Mouse (Mus musculus): ENCODE measurements around the gene Csnk1g2. TPM values are rescaled to one million over a fixed set of nuclear protein-coding genes. Genes with fewer than 3 reads are reported as not detected.

Gene Csnk1g2
- polyA plus RNA-seq, 1 experiment from 2014 or later, result 65.0 TPM

DNA sequence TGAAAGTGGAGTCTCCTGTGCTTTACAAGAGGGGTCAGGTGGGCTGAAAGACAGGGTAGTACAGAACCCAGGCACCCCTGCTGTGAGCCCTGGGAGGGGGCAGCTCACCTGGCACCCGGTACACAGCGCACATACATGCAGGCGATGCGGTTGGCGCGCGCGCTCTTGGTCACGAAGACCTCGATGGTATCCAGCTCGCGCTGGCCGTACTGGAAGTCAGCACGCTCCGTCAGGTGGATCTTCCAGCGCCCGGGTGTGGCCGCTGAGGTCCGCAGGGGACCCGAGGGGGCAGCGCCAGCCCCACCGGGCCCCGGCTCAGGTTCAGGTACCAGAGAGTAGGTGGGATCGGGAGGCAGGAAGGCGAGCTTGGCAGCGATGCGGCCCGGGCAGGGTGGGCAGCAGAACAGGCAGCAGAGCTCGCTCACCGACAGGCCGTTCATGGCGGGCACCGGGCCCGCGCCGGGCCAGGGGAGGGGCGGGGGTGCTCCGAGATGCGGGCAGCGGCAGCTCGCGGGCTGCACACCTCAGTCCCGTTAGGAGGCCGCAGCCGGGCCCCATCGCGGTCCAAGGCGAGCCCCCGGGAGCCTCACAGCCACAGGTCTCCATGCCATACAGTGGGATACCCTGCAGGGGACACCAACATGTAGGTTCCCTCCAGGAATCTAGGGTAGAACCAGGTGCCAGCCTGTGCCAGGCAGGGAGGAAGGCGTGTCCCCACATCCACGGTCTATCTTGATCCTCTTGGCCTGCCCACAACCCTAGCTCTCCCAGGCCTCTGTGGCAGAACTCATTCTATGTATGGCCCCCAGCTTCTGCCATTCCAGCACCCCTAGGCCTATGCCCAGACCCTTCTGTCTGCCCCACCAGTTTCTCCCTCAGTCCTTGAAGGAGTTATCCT is 36.0 kb upstream of the Csnk1g2 start:
- WGBS, result 88% methylated on average over 50 of the region's 51 CpGs
- Histone ChIP-seq H3K4me3 (ENCODE audit: control insufficient read depth in 1 of 2, insufficient read depth in 1 of 2, low read depth in 1 of 2, low read length in 2 of 2) (0 out of 4 replicates have a peak overlapping the region, but pooled peaks have one; percentile 0 to 10), H3K4me1 (ENCODE audit: control insufficient read depth in 2 of 2, insufficient read depth in 2 of 2, low read length in 2 of 2) (peaks cover 14 to 32% of the 10 kb centered on the region in 2 experiments), H3K27ac (replicated peaks in 1 of 2; ENCODE audit: control insufficient read depth in 1 of 2, insufficient read depth in 1 of 2, low read depth in 2 of 2, low read length in 2 of 2) (peak overlapping the region; percentile 75 to 83), H3K9ac (ENCODE audit: low read length) (peak overlapping the region; percentile 50; the same call in 1 of the 2 replicates), H3K36me3 (ENCODE audit: control insufficient read depth, insufficient read depth, low read length) (peaks cover 39% of the 10 kb centered on the region), H3K27me3 (ENCODE audit: control insufficient read depth, insufficient read depth, low read length) (no peaks in the 10 kb centered on the region), H3K4me2 (ENCODE audit: low read length) (peak overlapping the region; percentile 44), H3K9me3 (ENCODE audit: control insufficient read depth, low read length) (no peaks in the 10 kb centered on the region)
- ATAC-seq (ENCODE audit: insufficient number of reproducible peaks, insufficient read depth, low FRiP score, low read depth), result no peak

DNA sequence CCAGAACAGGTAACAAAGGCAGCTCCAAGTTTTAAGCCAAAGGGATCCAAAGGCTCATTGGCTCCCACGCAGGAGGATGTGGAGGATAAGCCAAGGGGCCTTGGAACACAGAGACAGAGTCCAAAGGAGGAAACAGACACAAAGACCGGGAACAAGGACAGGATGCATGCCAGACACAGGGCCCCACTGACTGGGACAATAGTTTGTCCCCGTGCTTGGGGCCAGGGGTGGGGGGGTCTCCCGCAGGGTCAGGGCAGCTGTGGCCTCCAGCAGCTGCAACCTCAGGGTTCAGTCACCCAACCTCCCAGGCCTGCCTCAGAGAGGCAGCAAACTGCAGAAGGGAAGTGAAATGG is 35.4 kb upstream of the Csnk1g2 start:
- H3K9me3 ChIP-seq (ENCODE audit: control insufficient read depth, low read length), result no peaks in the 10 kb centered on the region
- no peaks in the 10 kb centered on the region for H3K27me3 ChIP-seq (ENCODE audit: control insufficient read depth, insufficient read depth, low read length)
- 43% methylated on average over 2 of the region's 4 CpGs for whole genome bisulfite sequencing
- H3K4me3 ChIP-seq (ENCODE audit: control insufficient read depth in 1 of 2, insufficient read depth in 1 of 2, low read depth in 1 of 2, low read length in 2 of 2), result 0 out of 4 replicates have a peak overlapping the region, but pooled peaks of 1 of the 2 experiments have one; percentile 10
- H3K4me2 ChIP-seq (ENCODE audit: low read length), result peak overlapping the region; percentile 44
- H3K27ac ChIP-seq (replicated peaks in 1 of 2; ENCODE audit: control insufficient read depth in 1 of 2, insufficient read depth in 1 of 2, low read depth in 2 of 2, low read length in 2 of 2), result peak overlapping the region; percentile 75 to 83
- peak overlapping the region; percentile 50; the same call in 1 of the 2 replicates for H3K9ac ChIP-seq (ENCODE audit: low read length)
- peaks cover 14 to 32% of the 10 kb centered on the region in 2 experiments for H3K4me1 ChIP-seq (ENCODE audit: control insufficient read depth in 2 of 2, insufficient read depth in 2 of 2, low read length in 2 of 2)
- ATAC-seq (ENCODE audit: insufficient number of reproducible peaks, insufficient read depth, low FRiP score, low read depth), result peak; percentile 23
- peaks cover 33% of the 10 kb centered on the region for H3K36me3 ChIP-seq (ENCODE audit: control insufficient read depth, insufficient read depth, low read length)

DNA sequence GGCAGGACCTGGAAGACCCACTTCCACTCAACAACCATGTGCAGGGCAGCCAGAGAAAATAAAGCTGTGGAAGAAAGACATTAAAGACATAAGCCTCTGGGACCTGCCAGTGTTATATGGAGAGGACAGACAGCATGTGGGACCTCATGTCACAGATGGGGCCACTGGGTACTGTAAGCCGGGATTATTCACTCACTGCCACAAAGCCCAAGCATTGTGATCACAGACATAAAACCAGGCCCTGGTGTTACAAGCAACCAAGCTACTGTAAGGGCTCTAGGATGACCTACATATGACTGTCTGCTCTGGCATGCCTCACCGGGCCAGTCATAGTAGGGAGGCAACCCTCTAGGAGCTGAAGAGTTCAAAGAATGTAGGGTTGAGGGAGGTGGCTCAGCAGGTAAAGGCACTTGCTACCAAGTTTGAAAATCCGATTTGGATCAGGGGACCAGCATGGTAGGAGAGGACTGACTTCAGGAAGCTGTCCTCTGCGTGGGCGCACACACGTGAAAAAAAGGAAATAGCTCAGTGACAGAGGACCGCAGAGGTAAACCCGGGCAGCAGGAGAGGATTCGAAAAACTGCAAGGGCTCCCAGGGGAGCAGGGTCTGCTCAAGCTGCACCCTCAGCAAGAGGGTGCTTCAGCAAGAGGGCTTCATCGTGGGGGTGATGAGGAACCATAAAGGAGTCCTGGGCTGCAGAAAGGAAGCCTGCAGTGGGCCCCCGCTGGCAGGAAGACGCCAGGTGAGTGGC is 33.3 kb upstream of the Csnk1g2 start:
- no peak for ATAC-seq (ENCODE audit: insufficient number of reproducible peaks, insufficient read depth, low FRiP score, low read depth)
- peaks cover 11 to 26% of the 10 kb centered on the region in 2 experiments for H3K4me1 ChIP-seq (ENCODE audit: control insufficient read depth in 2 of 2, insufficient read depth in 2 of 2, low read length in 2 of 2)
- peak overlapping the region; percentile 58 to 75; a peak in 3 of 4 replicates for H3K27ac ChIP-seq (replicated peaks in 1 of 2; ENCODE audit: control insufficient read depth in 1 of 2, insufficient read depth in 1 of 2, low read depth in 2 of 2, low read length in 2 of 2)
- peak overlapping the region; percentile 98 for H3K9ac ChIP-seq (ENCODE audit: low read length)
- H3K27me3 ChIP-seq (ENCODE audit: control insufficient read depth, insufficient read depth, low read length), result no peaks in the 10 kb centered on the region
- peak overlapping the region; percentile 97 to 98 for H3K4me3 ChIP-seq (ENCODE audit: control insufficient read depth in 1 of 2, insufficient read depth in 1 of 2, low read depth in 1 of 2, low read length in 2 of 2)
- 13% methylated on average over 12 of the region's 12 CpGs for whole genome bisulfite sequencing
- H3K4me2 ChIP-seq (ENCODE audit: low read length), result peak overlapping the region; percentile 98
- H3K36me3 ChIP-seq (ENCODE audit: control insufficient read depth, insufficient read depth, low read length), result peaks cover 17% of the 10 kb centered on the region
- no peaks in the 10 kb centered on the region for H3K9me3 ChIP-seq (ENCODE audit: control insufficient read depth, low read length)

DNA sequence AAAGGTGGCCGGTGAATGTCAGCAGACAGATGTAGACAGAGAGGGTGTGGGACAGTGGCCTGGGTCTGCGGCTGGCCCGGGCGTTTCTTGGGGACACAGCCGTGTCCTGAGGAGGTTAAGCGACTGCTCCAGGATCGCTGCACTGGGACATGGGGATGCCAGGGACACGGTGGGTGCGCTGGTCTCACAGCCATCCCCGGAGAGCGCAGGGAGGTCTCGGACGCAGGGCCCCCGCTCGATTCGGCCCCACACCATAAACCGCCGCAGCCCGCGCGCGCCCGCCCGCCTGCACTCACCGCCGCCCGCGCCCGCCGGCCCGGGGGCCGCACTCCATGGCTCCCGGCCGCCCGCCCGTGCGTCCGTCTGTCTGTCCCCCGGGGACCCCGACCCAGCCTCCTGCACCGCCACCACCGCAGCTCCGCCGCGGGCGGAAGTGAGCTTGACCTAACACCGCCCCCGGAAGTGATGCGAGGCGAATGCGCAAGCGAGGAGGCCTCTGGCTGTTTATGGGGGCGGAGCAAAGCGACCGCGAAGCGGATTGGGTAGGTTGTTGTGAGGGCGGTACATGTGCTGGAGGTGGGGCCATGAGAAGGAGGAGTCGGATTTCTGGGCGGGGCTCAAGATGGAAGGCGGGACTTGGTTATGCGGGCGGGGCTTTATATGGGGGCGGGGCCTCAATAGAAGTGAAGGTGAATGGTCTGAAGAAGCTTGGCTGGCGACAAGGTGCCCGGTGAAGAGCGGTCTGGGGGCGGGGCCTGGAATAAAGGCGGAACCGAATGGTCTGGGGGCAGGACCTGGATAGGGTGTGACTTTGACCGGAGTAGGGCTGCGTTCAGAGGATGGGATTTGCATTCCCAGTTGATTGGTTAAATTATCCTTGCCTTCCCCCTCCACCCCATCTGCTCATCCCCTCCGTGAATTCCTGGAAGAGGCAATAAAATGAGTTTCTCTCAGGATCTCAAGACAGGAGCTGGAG is 32.5 kb upstream of the Csnk1g2 start, which contains the start of gene Abhd17a:
Gene Abhd17a, minus strand, starts transcription at position 463 of the 976 bp plus-strand sequence.
- H3K36me3 ChIP-seq (ENCODE audit: control insufficient read depth, insufficient read depth, low read length), result peaks cover 15% of the 10 kb centered on the region
- peak within 1 kb of the TSS; percentile 97 to 98 for H3K4me3 ChIP-seq (ENCODE audit: control insufficient read depth in 1 of 2, insufficient read depth in 1 of 2, low read depth in 1 of 2, low read length in 2 of 2)
- H3K27me3 ChIP-seq (ENCODE audit: control insufficient read depth, insufficient read depth, low read length), result no peaks in the 10 kb centered on the region
- under 1% methylated on average over 70 of the region's 73 CpGs for WGBS
- H3K27ac ChIP-seq (replicated peaks in 1 of 2; ENCODE audit: control insufficient read depth in 1 of 2, insufficient read depth in 1 of 2, low read depth in 2 of 2, low read length in 2 of 2), result peak within 1 kb of the TSS; percentile 58 to 75; a peak in 3 of 4 replicates
- peak; percentile 93 for ATAC-seq (ENCODE audit: insufficient number of reproducible peaks, insufficient read depth, low FRiP score, low read depth)
- H3K9ac ChIP-seq (ENCODE audit: low read length), result peak within 1 kb of the TSS; percentile 98
- peak within 1 kb of the TSS; percentile 98 for H3K4me2 ChIP-seq (ENCODE audit: low read length)
- H3K9me3 ChIP-seq (ENCODE audit: control insufficient read depth, low read length), result no peaks in the 10 kb centered on the region
- H3K4me1 ChIP-seq (ENCODE audit: control insufficient read depth in 2 of 2, insufficient read depth in 2 of 2, low read length in 2 of 2), result peaks cover 8 to 19% of the 10 kb centered on the region in 2 experiments

DNA sequence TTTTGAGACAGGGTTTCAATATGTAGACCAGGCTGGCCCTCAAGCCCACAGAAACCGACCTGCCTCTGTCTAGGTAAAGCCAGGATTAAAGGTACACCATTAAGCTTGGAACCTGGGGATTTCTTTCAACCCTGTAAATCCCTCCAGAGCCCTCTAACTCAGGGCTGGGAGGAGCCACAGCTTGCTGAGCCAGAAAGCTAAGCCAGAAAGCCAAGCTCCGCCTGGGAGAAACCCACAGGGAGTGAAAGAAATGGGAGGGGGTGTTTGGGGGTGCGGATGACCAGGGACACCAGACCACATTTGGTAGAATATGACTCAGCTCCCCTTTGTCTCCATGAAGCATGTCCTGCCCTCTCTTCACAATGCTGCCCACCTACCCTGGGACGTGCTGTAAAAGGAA is 26.3 kb upstream of the Csnk1g2 start:
- 38% methylated on average over 4 of the region's 4 CpGs for WGBS
- no peaks in the 10 kb centered on the region for H3K36me3 ChIP-seq (ENCODE audit: control insufficient read depth, insufficient read depth, low read length)
- no peaks in the 10 kb centered on the region for H3K4me1 ChIP-seq (ENCODE audit: control insufficient read depth in 2 of 2, insufficient read depth in 2 of 2, low read length in 2 of 2)
- H3K9ac ChIP-seq (ENCODE audit: low read length), result no peak overlapping the region
- no peak for ATAC-seq (ENCODE audit: insufficient number of reproducible peaks, insufficient read depth, low FRiP score, low read depth)
- no peaks in the 10 kb centered on the region for H3K9me3 ChIP-seq (ENCODE audit: control insufficient read depth, low read length)
- no peak overlapping the region for H3K27ac ChIP-seq (replicated peaks in 1 of 2; ENCODE audit: control insufficient read depth in 1 of 2, insufficient read depth in 1 of 2, low read depth in 2 of 2, low read length in 2 of 2)
- H3K4me2 ChIP-seq (ENCODE audit: low read length), result no peak overlapping the region
- no peaks in the 10 kb centered on the region for H3K27me3 ChIP-seq (ENCODE audit: control insufficient read depth, insufficient read depth, low read length)
- no peak overlapping the region for H3K4me3 ChIP-seq (ENCODE audit: control insufficient read depth in 1 of 2, insufficient read depth in 1 of 2, low read depth in 1 of 2, low read length in 2 of 2)

DNA sequence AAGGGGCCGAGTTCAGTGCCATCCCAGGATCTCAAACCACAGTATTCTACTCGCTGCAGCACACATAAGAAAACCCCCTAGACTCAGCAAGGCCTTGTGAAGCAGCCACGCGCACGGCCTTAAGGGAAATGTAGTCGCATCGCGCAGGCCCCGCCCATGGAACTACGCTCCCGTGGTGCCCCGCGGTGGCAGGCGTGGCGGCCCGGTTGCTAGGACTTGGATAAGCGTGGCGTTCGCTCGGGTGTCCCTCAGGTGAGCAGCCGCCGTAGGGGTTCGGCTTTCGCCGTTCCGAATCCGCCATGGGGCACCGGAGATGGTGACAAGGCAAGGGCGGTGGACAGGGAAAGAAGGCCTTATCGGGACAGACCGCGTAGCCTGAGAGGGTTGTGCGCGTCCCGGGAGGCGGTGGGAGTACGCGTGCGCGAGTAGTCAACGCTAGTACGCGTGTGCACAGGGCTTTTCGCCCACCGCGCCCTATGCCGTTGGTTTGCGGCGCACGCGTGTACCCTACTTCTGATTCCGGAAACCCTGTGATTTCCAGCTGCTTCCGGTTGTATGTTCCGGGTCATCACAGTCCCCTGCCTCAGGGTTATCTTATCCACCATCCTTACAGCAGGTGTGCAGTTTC is 19.8 kb upstream of the Csnk1g2 start, which contains the start of the genes Scamp4 and Adat3:
Gene Scamp4, plus strand, starts transcription at position 175 of the 628 bp plus-strand sequence.
Gene Adat3, plus strand, starts transcription at position 183 of the 628 bp plus-strand sequence.
- H3K27me3 ChIP-seq (ENCODE audit: control insufficient read depth, insufficient read depth, low read length), result no peaks in the 10 kb centered on the region
- under 1% methylated on average over 54 of the region's 54 CpGs for WGBS
- peaks cover 10 to 13% of the 10 kb centered on the region in 2 experiments for H3K4me1 ChIP-seq (ENCODE audit: control insufficient read depth in 2 of 2, insufficient read depth in 2 of 2, low read length in 2 of 2)
- ATAC-seq (ENCODE audit: insufficient number of reproducible peaks, insufficient read depth, low FRiP score, low read depth), result peak; percentile 89
- H3K4me2 ChIP-seq (ENCODE audit: low read length), result peak within 1 kb of the TSS; percentile 94
- peak within 1 kb of the TSS; percentile 79 to 85 for H3K4me3 ChIP-seq (ENCODE audit: control insufficient read depth in 1 of 2, insufficient read depth in 1 of 2, low read depth in 1 of 2, low read length in 2 of 2)
- H3K9ac ChIP-seq (ENCODE audit: low read length), result peak within 1 kb of the TSS; percentile 82
- peaks cover 18% of the 10 kb centered on the region for H3K36me3 ChIP-seq (ENCODE audit: control insufficient read depth, insufficient read depth, low read length)
- peak within 1 kb of the TSS; percentile 72 to 80 for H3K27ac ChIP-seq (replicated peaks in 1 of 2; ENCODE audit: control insufficient read depth in 1 of 2, insufficient read depth in 1 of 2, low read depth in 2 of 2, low read length in 2 of 2)
- no peaks in the 10 kb centered on the region for H3K9me3 ChIP-seq (ENCODE audit: control insufficient read depth, low read length)

Data from heart, embryonic 14.5 days (tissue).